Mouse (Mus musculus) embryonic facial prominence, embryonic 15.5 days (tissue): ENCODE data around the gene Cib2. TPM values are rescaled to one million over a fixed set of nuclear protein-coding genes. Genes with fewer than 3 reads are reported as not detected.

Source experiments
- polyA plus RNA-seq: library from polyadenylated mRNA; unstranded; fragments of >200 nt; fragmentation: Nextera tagmentation; extraction: Ambion mirVana; gene quantifications from 2 replicates; pipeline ENCODE4 v1.2.1, GENCODE M21; 2015

Gene Cib2
- polyA plus RNA-seq, 1 experiment from 2014 or later: 25.7 TPM

Other genes starting within 250 kb of the Cib2 start
- 6.4 and 7.0 TPM in 2 replicates for gene Dmxl2, start 58.6 kb downstream of the Cib2 start, polyA plus RNA-seq
- 0.12 TPM in 1 of 2 replicates, not detected in the other for gene Sh2d7, start 21.2 kb downstream of the Cib2 start, polyA plus RNA-seq
- 104 TPM in 2 replicates for gene Idh3a, start 26.1 kb upstream of the Cib2 start, polyA plus RNA-seq
- gene Acsbg1, start 101.7 kb upstream of the Cib2 start, polyA plus RNA-seq: 9.0 and 11.6 TPM in 2 replicates
- 13.5 and 15.6 TPM in 2 replicates for gene Dnaja4, start 138.7 kb upstream of the Cib2 start, polyA plus RNA-seq
- 142 and 143 TPM in 2 replicates for gene Wdr61, start 174.3 kb upstream of the Cib2 start, polyA plus RNA-seq
- 472 and 489 TPM in 2 replicates for gene Crabp1, start 204.5 kb upstream of the Cib2 start, polyA plus RNA-seq